Mouse (Mus musculus): Measurements from ENCODE around the gene Fndc5. TPM values are rescaled to one million over a fixed set of nuclear protein-coding genes. Genes with fewer than 3 reads are reported as not detected.

Gene Fndc5
- polyA plus RNA-seq, 1 experiment from 2014 or later, result 7.0 TPM

GRCm38 (mm10) chr4:129128582-129129338 lies 8.0 kb upstream of the Fndc5 start:
- WGBS, result 58% methylated on average over 13 of the region's 13 CpGs
- Histone ChIP-seq H3K4me2 (no peak overlapping the region), H3K4me1 (peaks cover 45% of the 10 kb centered on the region), H3K4me3 (no peak overlapping the region), H3K9me3 (no peaks in the 10 kb centered on the region), H3K36me3 (replicated peaks) (no peaks in the 10 kb centered on the region), H3K27me3 (replicated peaks) (peaks cover 4% of the 10 kb centered on the region; the same call in 1 of the 2 replicates), H3K9ac (no peak overlapping the region), H3K27ac (no peak overlapping the region)
- no peak for ATAC-seq (replicated peaks)

GRCm38 (mm10) chr4:129129387-129129786 lies 7.4 kb upstream of the Fndc5 start:
- no peak for ATAC-seq (replicated peaks)
- no peaks in the 10 kb centered on the region for H3K9me3 ChIP-seq
- no peaks in the 10 kb centered on the region for H3K36me3 ChIP-seq (replicated peaks)
- 52% methylated on average over 9 of the region's 9 CpGs for WGBS
- no peak overlapping the region for H3K27ac ChIP-seq
- H3K4me1 ChIP-seq, result peaks cover 44% of the 10 kb centered on the region
- no peak overlapping the region for H3K9ac ChIP-seq
- H3K4me3 ChIP-seq, result no peak overlapping the region
- H3K4me2 ChIP-seq, result no peak overlapping the region
- 0 out of 2 replicates have a peak, but pooled peaks cover 3% of the 10 kb centered on the region for H3K27me3 ChIP-seq (replicated peaks)

GRCm38 (mm10) chr4:129130149-129130548 lies 6.7 kb upstream of the Fndc5 start:
- no peaks in the 10 kb centered on the region for H3K36me3 ChIP-seq (replicated peaks)
- no peak overlapping the region for H3K27ac ChIP-seq
- 0 out of 2 replicates have a peak, but pooled peaks cover 5% of the 10 kb centered on the region for H3K27me3 ChIP-seq (replicated peaks)
- no peaks in the 10 kb centered on the region for H3K9me3 ChIP-seq
- peak; percentile 57; the same call in 1 of the 2 replicates for ATAC-seq (replicated peaks)
- peak overlapping the region; percentile 29 for H3K4me2 ChIP-seq
- 5% methylated on average over 8 of the region's 8 CpGs for WGBS
- peaks cover 40% of the 10 kb centered on the region for H3K4me1 ChIP-seq
- H3K9ac ChIP-seq, result no peak overlapping the region
- peak overlapping the region; percentile 7; the same call in 1 of the 2 replicates for H3K4me3 ChIP-seq

- Histone ChIP-seq H3K9me3 (no peaks in the 10 kb centered on the region), H3K9ac (no peak overlapping the region), H3K27me3 (replicated peaks) (peaks cover 10% of the 10 kb centered on the region), H3K4me3 (peak overlapping the region; percentile 7; the same call in 1 of the 2 replicates), H3K4me1 (peaks cover 33% of the 10 kb centered on the region), H3K4me2 (peak overlapping the region; percentile 29), H3K27ac (no peak overlapping the region), H3K36me3 (replicated peaks) (no peaks in the 10 kb centered on the region)
- ATAC-seq (replicated peaks), result peak; percentile 58
- 9% methylated on average over 17 of the region's 17 CpGs for WGBS
These were observed 6.0 kb upstream of the Fndc5 start for GRCm38 (mm10) chr4:129130755-129131303.

GRCm38 (mm10) chr4:129134799-129135585 lies 1.8 kb upstream of the Fndc5 start:
- ATAC-seq (replicated peaks), result no peak
- Histone ChIP-seq H3K9me3 (no peaks in the 10 kb centered on the region), H3K27ac (no peak overlapping the region), H3K9ac (no peak overlapping the region), H3K4me2 (peak overlapping the region; percentile 32; the same call in 1 of the 2 replicates), H3K36me3 (replicated peaks) (no peaks in the 10 kb centered on the region), H3K4me1 (peaks cover 23% of the 10 kb centered on the region), H3K4me3 (no peak overlapping the region), H3K27me3 (replicated peaks) (peaks cover 24% of the 10 kb centered on the region)
- 12% methylated on average over 15 of the region's 15 CpGs for WGBS

GRCm38 (mm10) chr4:129135637-129136036 lies 1.2 kb upstream of the Fndc5 start:
- Histone ChIP-seq H3K9ac (no peak overlapping the region), H3K4me1 (peaks cover 17% of the 10 kb centered on the region), H3K36me3 (replicated peaks) (no peaks in the 10 kb centered on the region), H3K4me2 (no peak overlapping the region), H3K9me3 (no peaks in the 10 kb centered on the region), H3K4me3 (no peak overlapping the region), H3K27ac (no peak overlapping the region), H3K27me3 (replicated peaks) (peaks cover 24% of the 10 kb centered on the region)
- no peak for ATAC-seq (replicated peaks)
- WGBS, result 57% methylated on average over 2 of the region's 2 CpGs

GRCm38 (mm10) chr4:129136189-129136578 lies 615 bp upstream of the Fndc5 start:
- peaks cover 17% of the 10 kb centered on the region for H3K4me1 ChIP-seq
- H3K27me3 ChIP-seq (replicated peaks), result peaks cover 24% of the 10 kb centered on the region
- peak overlapping the region; percentile 67 for H3K9ac ChIP-seq
- WGBS, result 33% methylated on average over 9 of the region's 9 CpGs
- no peaks in the 10 kb centered on the region for H3K9me3 ChIP-seq
- no peaks in the 10 kb centered on the region for H3K36me3 ChIP-seq (replicated peaks)
- ATAC-seq (replicated peaks), result no peak; the same call in 1 of the 2 replicates
- H3K4me2 ChIP-seq, result peak overlapping the region; percentile 96
- no peak overlapping the region for H3K27ac ChIP-seq
- peak overlapping the region; percentile 57 for H3K4me3 ChIP-seq

GRCm38 (mm10) chr4:129137392-129138321 lies 858 bp downstream of the Fndc5 start:
- Histone ChIP-seq H3K4me3 (peak overlapping the region; percentile 57), H3K36me3 (replicated peaks) (no peaks in the 10 kb centered on the region), H3K4me1 (peaks cover 28% of the 10 kb centered on the region), H3K4me2 (peak overlapping the region; percentile 96), H3K9ac (peak overlapping the region; percentile 67; the same call in 1 of the 2 replicates), H3K27ac (no peak overlapping the region), H3K9me3 (no peaks in the 10 kb centered on the region), H3K27me3 (replicated peaks) (peaks cover 22% of the 10 kb centered on the region)
- WGBS, result 44% methylated on average over 14 of the region's 14 CpGs
- no peak for ATAC-seq (replicated peaks)

GRCm38 (mm10) chr4:129139642-129140041 lies 2.8 kb downstream of the Fndc5 start:
- Histone ChIP-seq H3K27ac (no peak overlapping the region), H3K27me3 (replicated peaks) (peaks cover 21% of the 10 kb centered on the region), H3K36me3 (replicated peaks) (no peaks in the 10 kb centered on the region), H3K4me1 (peaks cover 35% of the 10 kb centered on the region), H3K9me3 (no peaks in the 10 kb centered on the region), H3K4me3 (no peak overlapping the region), H3K9ac (no peak overlapping the region), H3K4me2 (no peak overlapping the region)
- no peak for ATAC-seq (replicated peaks)
- WGBS, result 87% methylated on average over 5 of the region's 5 CpGs

- ATAC-seq (replicated peaks), result no peak
- peaks cover 42% of the 10 kb centered on the region for H3K4me1 ChIP-seq
- H3K9me3 ChIP-seq, result no peaks in the 10 kb centered on the region
- peaks cover 14% of the 10 kb centered on the region for H3K27me3 ChIP-seq (replicated peaks)
- H3K27ac ChIP-seq, result no peak overlapping the region
- WGBS, result 87% methylated on average over 4 of the region's 4 CpGs
- H3K36me3 ChIP-seq (replicated peaks), result no peaks in the 10 kb centered on the region
- H3K4me2 ChIP-seq, result no peak overlapping the region
- no peak overlapping the region for H3K4me3 ChIP-seq
- H3K9ac ChIP-seq, result no peak overlapping the region
These were observed 4.0 kb downstream of the Fndc5 start for GRCm38 (mm10) chr4:129140808-129141207.

- H3K36me3 ChIP-seq (replicated peaks), result no peaks in the 10 kb centered on the region
These were observed 5.0 kb downstream of the Fndc5 start for GRCm38 (mm10) chr4:129141560-129142438.

More at GRCm38 (mm10) chr4:129141560-129142438, 5.0 kb downstream of the Fndc5 start:
- no peak overlapping the region for H3K9ac ChIP-seq
- H3K27me3 ChIP-seq (replicated peaks), result peaks cover 11% of the 10 kb centered on the region
- no peak for ATAC-seq (replicated peaks)
- H3K4me3 ChIP-seq, result no peak overlapping the region
- H3K9me3 ChIP-seq, result no peaks in the 10 kb centered on the region
- H3K27ac ChIP-seq, result peak overlapping the region; percentile 30; the same call in 1 of the 2 replicates
- 68% methylated on average over 17 of the region's 17 CpGs for WGBS
- no peak overlapping the region for H3K4me2 ChIP-seq
- peaks cover 36% of the 10 kb centered on the region for H3K4me1 ChIP-seq
